Mouse (Mus musculus): Measurements from ENCODE around the gene Kmt2c. TPM values are rescaled to one million over a fixed set of nuclear protein-coding genes. Genes with fewer than 3 reads are reported as not detected.

The Kmt2c gene
- polyA plus RNA-seq, 1 experiment, result 5.1 TPM

- TF ChIP-seq GATA1 (IDR thresholded peaks at IDR 0.05; ENCODE audit: low read length), result no peak
Observed at GRCm38 (mm10) chr5:25310226-25310625, 188.4 kb downstream of the Kmt2c start.

GRCm38 (mm10) chr5:25296830-25297229 lies 201.8 kb downstream of the Kmt2c start:
- TF ChIP-seq GATA1 (IDR thresholded peaks at IDR 0.05; ENCODE audit: low read length), result no peak

- no peak for TF ChIP-seq GATA1 (IDR thresholded peaks at IDR 0.05; ENCODE audit: low read length)
Observed at GRCm38 (mm10) chr5:25283988-25284387, 214.6 kb downstream of the Kmt2c start.

GRCm38 (mm10) chr5:25276365-25276764 lies 222.2 kb downstream of the Kmt2c start:
- no peak for TF ChIP-seq GATA1 (IDR thresholded peaks at IDR 0.05; ENCODE audit: low read length)

- TF ChIP-seq GATA1 (IDR thresholded peaks at IDR 0.05; ENCODE audit: low read length), result no peak
Observed at GRCm38 (mm10) chr5:25275629-25276028, 223.0 kb downstream of the Kmt2c start.

GRCm38 (mm10) chr5:25268258-25268888 lies 230.2 kb downstream of the Kmt2c start:
- TF ChIP-seq GATA1 (IDR thresholded peaks at IDR 0.05; ENCODE audit: low read length), result no peak

GRCm38 (mm10) chr5:25262266-25262665 lies 236.3 kb downstream of the Kmt2c start:
- no peak for TF ChIP-seq GATA1 (IDR thresholded peaks at IDR 0.05; ENCODE audit: low read length)

GRCm38 (mm10) chr5:25261452-25261851 lies 237.1 kb downstream of the Kmt2c start:
- TF ChIP-seq GATA1 (IDR thresholded peaks at IDR 0.05; ENCODE audit: low read length), result no peak

- no peak for TF ChIP-seq GATA1 (IDR thresholded peaks at IDR 0.05; ENCODE audit: low read length)
Observed at GRCm38 (mm10) chr5:25256686-25257085, 241.9 kb downstream of the Kmt2c start.

GRCm38 (mm10) chr5:25254491-25254890 lies 244.1 kb downstream of the Kmt2c start:
- TF ChIP-seq GATA1 (IDR thresholded peaks at IDR 0.05; ENCODE audit: low read length), result no peak

GRCm38 (mm10) chr5:25252825-25253544 lies 245.6 kb downstream of the Kmt2c start:
- TF ChIP-seq GATA1 (IDR thresholded peaks at IDR 0.05; ENCODE audit: low read length), result no peak

- no peak for TF ChIP-seq GATA1 (IDR thresholded peaks at IDR 0.05; ENCODE audit: low read length)
Observed at GRCm38 (mm10) chr5:25252423-25252822, 246.2 kb downstream of the Kmt2c start.

GRCm38 (mm10) chr5:25247036-25247435 lies 251.5 kb downstream of the Kmt2c start:
- no peak for TF ChIP-seq GATA1 (IDR thresholded peaks at IDR 0.05; ENCODE audit: low read length)

- TF ChIP-seq GATA1 (IDR thresholded peaks at IDR 0.05; ENCODE audit: low read length), result no peak
Observed at GRCm38 (mm10) chr5:25246473-25246865, 252.1 kb downstream of the Kmt2c start.

- TF ChIP-seq GATA1 (IDR thresholded peaks at IDR 0.05; ENCODE audit: low read length), result no peak
Observed at GRCm38 (mm10) chr5:25245806-25246472, 252.6 kb downstream of the Kmt2c start.

- no peak for TF ChIP-seq GATA1 (IDR thresholded peaks at IDR 0.05; ENCODE audit: low read length)
Observed at GRCm38 (mm10) chr5:25243101-25243500, 255.5 kb downstream of the Kmt2c start.

Measured in G1E-ER4 (cell line).